Mouse (Mus musculus): ENCODE measurements around the gene Mtmr11. TPM values are rescaled to one million over a fixed set of nuclear protein-coding genes. Genes with fewer than 3 reads are reported as not detected.
A peak's percentile ranks its signal among the peaks of the same experiment; 100 is the strongest.

Gene Mtmr11
- 2.7 and 3.0 TPM in 2 replicates for polyA plus RNA-seq (2015; fragmentation: Nextera tagmentation; extraction: Ambion mirVana)

- peaks cover 21% of the 10 kb centered on the region; the same call in 1 of the 2 replicates for H3K27me3 ChIP-seq (ENCODE audit: insufficient read depth, low read length)
- peaks cover 19% of the 10 kb centered on the region for H3K4me1 ChIP-seq (ENCODE audit: insufficient read depth)
- H3K9me3 ChIP-seq (ENCODE audit: low read length): no peaks in the 10 kb centered on the region
- peak within 1 kb of the TSS; percentile 82 for H3K4me2 ChIP-seq (ENCODE audit: low read depth, low read length)
- DNase-seq: no peak
- no peak for ATAC-seq
- H3K36me3 ChIP-seq (replicated peaks; ENCODE audit: insufficient read depth, low read length): no peaks in the 10 kb centered on the region
- H3K27ac ChIP-seq (ENCODE audit: low read depth): peak within 1 kb of the TSS; percentile 77
- H3K4me3 ChIP-seq (ENCODE audit: low read depth, low read length): peak within 1 kb of the TSS; percentile 48
- TF ChIP-seq CTCF (IDR thresholded peaks at IDR 0.05; ENCODE audit: low read depth) (no peak), EP300 (IDR thresholded peaks at IDR 0.05; ENCODE audit: low read depth) (no peak)
- H3K9ac ChIP-seq (replicated peaks): peak within 1 kb of the TSS; percentile 46; the same call in 1 of the 2 replicates
- WGBS (ENCODE audit: insufficient replicate concordance): 11% methylated on average over 16 of the region's 16 CpGs
Measured at GRCm38 (mm10) chr3:96161869-96162840, at the start of gene Mtmr11. Gene Mtmr11 (plus strand): TSS chr3:96162004.

- 0 out of 2 replicates have a peak, but pooled peaks cover 4% of the 10 kb centered on the region for H3K4me1 ChIP-seq (ENCODE audit: insufficient read depth)
- no peak overlapping the region for H3K4me3 ChIP-seq (ENCODE audit: low read depth, low read length)
- H3K27me3 ChIP-seq (ENCODE audit: insufficient read depth, low read length): no peaks in the 10 kb centered on the region
- no peak for TF ChIP-seq EP300 (IDR thresholded peaks at IDR 0.05; ENCODE audit: low read depth)
- TF ChIP-seq CTCF (IDR thresholded peaks at IDR 0.05; ENCODE audit: low read depth): no peak
- no peaks in the 10 kb centered on the region for H3K9me3 ChIP-seq (ENCODE audit: low read length)
- no peak overlapping the region for H3K9ac ChIP-seq (replicated peaks)
- no peak overlapping the region for H3K27ac ChIP-seq (ENCODE audit: low read depth)
- DNase-seq (no peak), ATAC-seq (no peak)
- 67% methylated on average over 3 of the region's 3 CpGs for WGBS (ENCODE audit: insufficient replicate concordance)
- no peak overlapping the region for H3K4me2 ChIP-seq (ENCODE audit: low read depth, low read length)
- H3K36me3 ChIP-seq (replicated peaks; ENCODE audit: insufficient read depth, low read length): peaks cover 3% of the 10 kb centered on the region; the same call in 1 of the 2 replicates
Measured at GRCm38 (mm10) chr3:96113251-96113650, 48.6 kb upstream of the Mtmr11 start.

- H3K27ac ChIP-seq (ENCODE audit: low read depth): no peak overlapping the region
- H3K9me3 ChIP-seq (ENCODE audit: low read length): no peaks in the 10 kb centered on the region
- H3K27me3 ChIP-seq (ENCODE audit: insufficient read depth, low read length): no peaks in the 10 kb centered on the region
- no peaks in the 10 kb centered on the region for H3K36me3 ChIP-seq (replicated peaks; ENCODE audit: insufficient read depth, low read length)
- ATAC-seq: no peak
- no peak for DNase-seq
- H3K4me2 ChIP-seq (ENCODE audit: low read depth, low read length): no peak overlapping the region
- no peak overlapping the region for H3K4me3 ChIP-seq (ENCODE audit: low read depth, low read length)
- H3K9ac ChIP-seq (replicated peaks): no peak overlapping the region
- H3K4me1 ChIP-seq (ENCODE audit: insufficient read depth): 0 out of 2 replicates have a peak, but pooled peaks cover 4% of the 10 kb centered on the region
- TF ChIP-seq CTCF (IDR thresholded peaks at IDR 0.05; ENCODE audit: low read depth) (no peak), EP300 (IDR thresholded peaks at IDR 0.05; ENCODE audit: low read depth) (no peak)
- 31% methylated on average over 2 of the region's 2 CpGs for WGBS (ENCODE audit: insufficient replicate concordance)
Measured at GRCm38 (mm10) chr3:96118142-96118541, 43.7 kb upstream of the Mtmr11 start.

GRCm38 (mm10) chr3:96118702-96119101 lies 43.1 kb upstream of the Mtmr11 start:
- no peak for DNase-seq
- H3K36me3 ChIP-seq (replicated peaks; ENCODE audit: insufficient read depth, low read length): no peaks in the 10 kb centered on the region
- H3K27me3 ChIP-seq (ENCODE audit: insufficient read depth, low read length): no peaks in the 10 kb centered on the region
- no peaks in the 10 kb centered on the region for H3K9me3 ChIP-seq (ENCODE audit: low read length)
- no peak overlapping the region for H3K4me3 ChIP-seq (ENCODE audit: low read depth, low read length)
- H3K9ac ChIP-seq (replicated peaks): no peak overlapping the region
- 0 out of 2 replicates have a peak, but pooled peaks cover 4% of the 10 kb centered on the region for H3K4me1 ChIP-seq (ENCODE audit: insufficient read depth)
- no peak for ATAC-seq
- TF ChIP-seq CTCF (IDR thresholded peaks at IDR 0.05; ENCODE audit: low read depth): no peak
- no peak for TF ChIP-seq EP300 (IDR thresholded peaks at IDR 0.05; ENCODE audit: low read depth)
- no peak overlapping the region for H3K4me2 ChIP-seq (ENCODE audit: low read depth, low read length)
- H3K27ac ChIP-seq (ENCODE audit: low read depth): no peak overlapping the region
- WGBS (ENCODE audit: insufficient replicate concordance): 62% methylated on average over 2 of the region's 2 CpGs

GRCm38 (mm10) chr3:96124235-96124634 lies 37.6 kb upstream of the Mtmr11 start:
- H3K9me3 ChIP-seq (ENCODE audit: low read length): no peaks in the 10 kb centered on the region
- no peaks in the 10 kb centered on the region for H3K4me1 ChIP-seq (ENCODE audit: insufficient read depth)
- H3K4me3 ChIP-seq (ENCODE audit: low read depth, low read length): no peak overlapping the region
- no peaks in the 10 kb centered on the region for H3K36me3 ChIP-seq (replicated peaks; ENCODE audit: insufficient read depth, low read length)
- H3K27ac ChIP-seq (ENCODE audit: low read depth): no peak overlapping the region
- no peak overlapping the region for H3K9ac ChIP-seq (replicated peaks)
- H3K27me3 ChIP-seq (ENCODE audit: insufficient read depth, low read length): no peaks in the 10 kb centered on the region
- H3K4me2 ChIP-seq (ENCODE audit: low read depth, low read length): no peak overlapping the region
- 76% methylated on average over 5 of the region's 5 CpGs for WGBS (ENCODE audit: insufficient replicate concordance)
- ATAC-seq (no peak), DNase-seq (no peak)
- TF ChIP-seq CTCF (IDR thresholded peaks at IDR 0.05; ENCODE audit: low read depth): no peak
- TF ChIP-seq EP300 (IDR thresholded peaks at IDR 0.05; ENCODE audit: low read depth): no peak

GRCm38 (mm10) chr3:96128128-96128527 lies 33.7 kb upstream of the Mtmr11 start:
- no peaks in the 10 kb centered on the region for H3K9me3 ChIP-seq (ENCODE audit: low read length)
- ATAC-seq: no peak
- no peaks in the 10 kb centered on the region for H3K36me3 ChIP-seq (replicated peaks; ENCODE audit: insufficient read depth, low read length)
- H3K27ac ChIP-seq (ENCODE audit: low read depth): no peak overlapping the region
- H3K4me3 ChIP-seq (ENCODE audit: low read depth, low read length): no peak overlapping the region
- H3K27me3 ChIP-seq (ENCODE audit: insufficient read depth, low read length): no peaks in the 10 kb centered on the region
- H3K4me2 ChIP-seq (ENCODE audit: low read depth, low read length): no peak overlapping the region
- TF ChIP-seq EP300 (IDR thresholded peaks at IDR 0.05; ENCODE audit: low read depth) (no peak), CTCF (IDR thresholded peaks at IDR 0.05; ENCODE audit: low read depth) (no peak)
- no peak for DNase-seq
- H3K9ac ChIP-seq (replicated peaks): no peak overlapping the region
- H3K4me1 ChIP-seq (ENCODE audit: insufficient read depth): no peaks in the 10 kb centered on the region

Data from liver, postnatal 0 days (tissue).